Mouse (Mus musculus): ENCODE data around the gene Zfp61. TPM values are rescaled to one million over a fixed set of nuclear protein-coding genes. Genes with fewer than 3 reads are reported as not detected.
"Not testable (repeated sequence)": the region's sequence is repeated elsewhere in the genome, so short reads cannot be mapped to it uniquely, and the experiment has no call there.

Gene Zfp61
- polyA plus RNA-seq, 1 experiment = 4.1 TPM

DNA sequence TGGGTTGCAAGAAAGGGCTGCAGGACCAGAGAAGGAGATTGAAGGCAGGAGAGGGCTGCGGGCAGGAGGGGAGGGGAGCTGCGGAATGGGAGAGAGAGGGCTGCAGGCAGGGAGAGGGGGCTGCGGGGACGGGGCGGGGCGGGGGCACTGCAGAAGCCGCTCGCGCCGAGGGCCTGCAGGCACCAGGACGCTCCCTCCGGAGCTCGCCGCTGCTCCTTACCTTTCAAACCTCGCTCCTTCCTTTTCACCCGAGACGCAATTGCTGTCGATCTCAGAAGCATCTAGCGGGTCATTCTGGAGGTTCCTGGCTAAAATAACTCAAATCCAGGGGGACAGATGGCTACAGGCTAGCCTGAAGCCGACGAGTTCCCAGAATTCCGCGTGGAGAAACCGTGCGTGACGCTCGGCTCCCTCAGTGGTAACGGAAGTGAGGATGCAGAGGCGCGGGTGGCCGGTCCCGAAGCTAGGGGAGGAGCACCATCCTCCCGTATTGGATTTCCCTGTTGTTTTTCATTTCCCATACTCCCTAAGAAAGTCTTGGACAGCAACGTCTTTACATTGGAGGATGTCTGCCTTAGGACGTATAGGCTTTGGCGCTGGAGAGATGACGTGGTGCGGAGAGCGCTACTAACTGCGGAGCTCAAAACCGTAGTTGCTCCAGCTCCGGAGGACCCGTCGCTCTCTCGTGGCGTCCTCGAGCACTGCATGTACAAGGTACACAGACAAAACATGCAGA lies 1.9 kb downstream of the Zfp61 start:
- no peak for DNase-seq (ENCODE audit: low read depth, low spot score)
- WGBS = under 1% methylated on average over 45 of the region's 47 CpGs

DNA sequence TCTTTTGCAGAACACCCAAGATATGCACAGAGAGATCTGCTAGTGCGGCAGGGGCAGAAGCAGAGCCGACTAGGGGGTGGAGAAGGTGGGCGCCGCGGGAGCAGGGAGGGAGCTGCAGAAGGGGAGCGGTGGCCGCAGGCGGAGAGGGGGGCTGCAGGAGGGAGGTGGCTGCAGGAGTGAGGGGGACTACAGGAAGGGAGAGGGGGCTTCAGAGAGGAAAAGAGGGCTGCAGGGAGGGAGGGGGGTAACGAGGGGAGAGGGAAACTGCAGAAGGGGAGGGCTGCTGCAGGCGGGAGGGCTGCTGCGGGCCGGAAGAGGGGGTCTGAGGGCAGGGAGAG lies 2.4 kb downstream of the Zfp61 start:
- no peak for DNase-seq (ENCODE audit: low read depth, low spot score)
- WGBS = 7% methylated on average over 12 of the region's 12 CpGs

DNA sequence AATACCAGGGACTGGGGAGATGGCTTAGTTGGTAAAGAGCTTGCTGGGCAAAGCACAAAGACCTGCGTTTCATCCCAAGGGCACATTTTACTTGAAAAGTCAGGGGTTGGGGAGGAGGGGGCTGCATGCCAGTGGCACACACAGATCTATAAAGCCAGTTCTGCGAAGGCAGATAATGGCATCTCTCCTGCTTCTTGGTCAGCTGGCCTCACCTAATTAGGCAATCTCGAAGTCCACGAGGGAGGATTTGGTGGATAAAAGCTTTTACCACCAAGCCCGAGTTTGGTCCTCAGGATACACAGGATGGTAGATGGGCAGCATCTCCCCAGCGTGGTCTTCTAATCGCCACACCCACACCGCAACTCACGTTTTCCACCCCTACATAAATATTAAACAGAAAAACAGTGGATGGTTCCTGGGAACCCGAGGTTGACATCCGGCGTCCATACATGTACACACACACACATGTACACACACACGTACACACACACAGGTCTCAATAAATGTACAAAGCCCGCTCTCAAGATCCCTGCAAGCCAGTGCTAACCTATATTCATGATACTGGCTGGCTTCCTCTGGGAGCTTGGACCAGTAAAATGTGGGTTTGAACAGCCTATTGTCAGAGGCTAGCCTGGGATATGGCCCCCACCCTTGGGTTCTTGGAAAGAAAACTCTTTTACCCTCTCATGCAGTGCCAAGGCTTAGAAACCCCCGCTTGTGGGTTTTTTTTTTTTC lies 3.5 kb downstream of the Zfp61 start:
- 94% methylated on average over 15 of the region's 15 CpGs for WGBS
- DNase-seq (ENCODE audit: low read depth, low spot score) = no peak

DNA sequence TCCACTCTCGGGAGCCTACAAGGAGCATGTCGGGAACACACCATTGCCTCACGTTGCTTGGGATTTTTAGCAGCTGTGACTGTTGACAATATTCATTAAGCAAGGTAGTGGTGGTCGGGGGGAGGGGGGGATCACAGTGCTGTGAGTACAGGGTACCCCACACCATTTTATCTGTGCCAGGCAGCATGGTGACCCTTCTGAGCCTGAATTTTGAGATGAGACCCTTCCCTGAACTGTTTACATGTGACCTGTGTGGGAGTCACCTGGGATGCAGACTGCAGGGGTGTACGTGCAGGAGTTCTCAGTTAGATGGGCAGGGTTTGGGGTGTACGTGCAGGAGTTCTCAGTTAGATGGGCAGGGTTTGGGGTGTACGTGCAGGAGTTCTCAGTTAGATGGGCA lies 4.6 kb downstream of the Zfp61 start:
- WGBS = 98% methylated on average over 7 of the region's 7 CpGs

DNA sequence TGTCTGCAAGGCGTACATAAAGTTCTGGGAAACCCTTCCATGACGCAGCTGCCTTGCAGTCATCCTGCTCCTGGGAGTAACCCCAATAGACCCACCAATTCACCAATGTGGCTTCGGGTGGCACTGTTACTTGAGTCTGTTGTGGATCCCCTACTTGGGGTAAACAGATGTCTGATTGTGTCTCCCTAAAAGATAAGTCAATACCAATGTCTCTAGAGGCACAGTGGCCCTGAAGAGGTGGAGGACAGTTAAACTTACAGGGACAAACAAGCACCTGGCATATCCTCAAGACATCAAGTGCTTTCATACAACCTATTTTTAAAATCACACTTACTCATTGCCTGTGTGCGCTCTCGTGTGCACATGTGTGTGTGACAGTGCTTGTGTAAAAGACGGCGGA lies 5.7 kb downstream of the Zfp61 start:
- 98% methylated on average over 7 of the region's 7 CpGs for WGBS

More for the DNA sequence above, 4.6 kb downstream of the Zfp61 start:
- DNase-seq (ENCODE audit: low read depth, low spot score) = no peak

DNA sequence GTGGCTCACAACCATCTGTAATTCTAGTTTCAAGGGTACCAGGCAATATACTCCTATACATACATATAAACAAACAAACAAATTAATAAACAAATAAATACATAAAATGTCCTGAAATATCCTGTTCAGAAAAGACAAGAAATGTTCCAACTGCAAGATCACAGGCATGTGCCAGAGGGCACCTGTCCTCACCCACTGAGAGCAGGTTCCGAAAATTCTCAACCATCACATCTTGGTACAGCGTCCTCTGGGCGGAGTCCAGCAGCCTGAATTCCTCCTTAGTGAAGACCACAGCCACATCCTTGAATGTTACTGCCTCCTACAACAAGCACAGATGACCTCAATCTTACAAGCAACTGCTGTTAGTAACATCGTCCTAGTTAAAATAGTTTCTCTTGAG lies 6.3 kb downstream of the Zfp61 start:
- DNase-seq (ENCODE audit: low read depth, low spot score) = no peak
- 96% methylated on average over 4 of the region's 4 CpGs for WGBS

More for the DNA sequence above, 5.7 kb downstream of the Zfp61 start:
- DNase-seq (ENCODE audit: low read depth, low spot score) = no peak

DNA sequence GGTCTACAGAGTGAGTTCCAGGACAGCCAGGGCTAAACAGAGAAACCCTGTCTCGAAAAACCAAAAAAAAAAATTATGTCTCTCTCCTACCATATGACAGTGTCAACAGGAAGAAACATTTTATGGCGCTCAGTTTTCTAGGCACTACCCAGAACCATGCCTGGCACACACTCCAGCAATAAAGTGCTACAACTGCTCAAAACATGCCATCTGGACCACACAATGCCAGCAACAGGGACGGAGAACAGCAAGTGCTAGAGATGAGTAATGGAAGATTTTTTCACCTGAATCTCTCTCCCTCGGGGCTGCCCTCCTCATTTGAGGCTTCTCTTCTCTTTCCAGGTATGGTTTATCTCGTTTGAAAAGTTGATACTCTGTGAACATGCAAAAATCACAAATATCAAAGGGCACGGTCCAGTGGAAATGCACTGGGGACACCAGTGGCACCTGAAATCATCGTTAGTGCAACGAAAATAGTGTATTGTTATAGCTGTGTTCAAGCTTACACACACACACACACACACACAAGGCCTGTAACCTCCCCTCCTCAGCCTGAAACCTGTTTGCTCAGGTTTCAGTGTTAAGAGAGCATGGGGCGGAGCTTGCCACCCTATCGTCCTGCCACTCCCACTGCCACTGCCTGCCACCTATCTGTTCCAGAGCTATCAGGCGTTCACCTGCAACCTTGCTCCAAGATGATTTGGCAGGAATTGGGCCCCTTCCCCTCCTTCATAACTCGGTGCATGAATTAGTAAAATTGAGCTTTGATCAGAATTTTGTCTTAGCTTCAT lies 7.8 kb downstream of the Zfp61 start:
- no peak for DNase-seq (ENCODE audit: low read depth, low spot score)
- 68% methylated on average over 12 of the region's 12 CpGs for WGBS

DNA sequence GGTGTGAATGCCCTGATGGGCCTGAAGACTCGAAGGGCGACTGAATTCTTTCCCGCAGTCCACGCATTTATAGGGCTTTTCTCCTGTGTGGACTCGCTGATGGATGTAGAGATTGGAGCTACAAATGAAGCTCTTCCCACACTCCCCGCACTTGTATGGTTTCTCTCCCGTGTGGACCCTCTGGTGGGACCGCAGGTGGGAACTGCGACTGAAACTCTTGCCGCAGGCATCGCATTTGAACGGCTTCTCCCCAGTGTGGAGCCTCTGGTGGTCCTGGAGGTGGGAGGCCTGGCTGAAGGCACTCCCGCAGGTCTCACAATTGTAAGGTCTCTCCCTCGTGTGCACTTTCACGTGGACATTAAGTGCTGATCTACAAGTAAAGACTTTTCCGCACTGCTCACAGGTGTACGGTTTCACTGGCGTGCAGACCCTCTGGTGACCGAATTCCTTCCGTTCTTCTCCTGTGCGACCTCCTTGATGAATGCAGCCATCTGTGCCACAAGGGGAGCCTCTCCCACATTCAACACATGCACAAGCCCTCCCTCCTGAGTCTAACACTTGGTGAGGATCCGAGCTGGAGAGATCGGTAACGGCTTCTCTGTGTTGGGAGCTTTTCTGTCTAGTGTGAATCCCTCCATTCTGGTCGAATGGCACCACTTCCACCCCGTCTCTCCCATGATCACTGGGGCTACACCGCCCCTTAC lies 9.5 kb downstream of the Zfp61 start:
- DNase-seq (ENCODE audit: low read depth, low spot score) = no peak

DNA sequence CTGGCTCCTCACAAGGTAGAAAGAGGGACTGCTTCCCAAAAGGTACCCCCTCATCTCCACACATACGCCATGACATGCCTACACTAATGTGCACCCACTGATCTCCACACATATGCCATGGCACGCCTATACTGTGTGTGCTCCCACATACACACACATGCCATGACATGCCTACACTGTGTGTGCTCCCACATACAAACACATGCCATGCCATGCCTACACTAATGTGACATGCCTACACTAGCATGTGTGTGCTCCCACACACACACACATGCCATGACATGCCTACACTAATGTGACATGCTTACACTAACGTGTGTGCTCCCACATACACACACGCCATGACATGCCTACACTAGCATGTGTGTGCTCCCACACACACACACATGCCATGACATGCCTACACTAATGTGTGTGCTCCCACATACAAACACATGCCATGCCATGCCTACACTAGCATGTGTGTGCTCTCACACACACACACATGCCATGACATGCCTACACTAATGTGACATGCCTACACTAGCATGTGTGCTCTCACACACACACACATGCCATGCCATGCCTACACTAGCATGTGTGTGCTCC lies 10.8 kb downstream of the Zfp61 start:
- no peak for DNase-seq (ENCODE audit: low read depth, low spot score)
- WGBS = 95% methylated on average over 4 of the region's 4 CpGs

More for the DNA sequence above, 9.5 kb downstream of the Zfp61 start:
- 93% methylated on average over 27 of the region's 27 CpGs for WGBS

DNA sequence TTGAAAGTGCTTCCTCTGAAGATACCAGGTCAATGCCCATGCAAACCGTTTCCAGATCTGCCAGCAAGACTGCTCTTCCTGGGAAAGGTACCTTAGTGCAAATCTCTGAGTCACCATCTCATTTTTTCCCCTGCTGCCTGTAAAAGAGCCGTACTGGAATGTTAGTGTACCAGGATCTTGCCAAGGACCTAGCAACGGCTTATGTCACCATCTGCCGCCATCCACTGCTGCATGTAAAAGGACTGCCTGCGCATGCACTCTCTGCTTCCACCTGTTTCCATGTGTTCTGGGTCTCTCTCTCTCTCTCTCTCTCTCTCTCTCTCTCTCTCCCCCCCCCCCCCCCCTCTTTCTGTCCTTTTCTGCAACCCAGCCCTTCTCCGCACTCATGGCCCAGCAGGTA lies 12.5 kb downstream of the Zfp61 start:
- no peak for DNase-seq (ENCODE audit: low read depth, low spot score)
- WGBS = 90% methylated on average over 6 of the region's 6 CpGs

DNA sequence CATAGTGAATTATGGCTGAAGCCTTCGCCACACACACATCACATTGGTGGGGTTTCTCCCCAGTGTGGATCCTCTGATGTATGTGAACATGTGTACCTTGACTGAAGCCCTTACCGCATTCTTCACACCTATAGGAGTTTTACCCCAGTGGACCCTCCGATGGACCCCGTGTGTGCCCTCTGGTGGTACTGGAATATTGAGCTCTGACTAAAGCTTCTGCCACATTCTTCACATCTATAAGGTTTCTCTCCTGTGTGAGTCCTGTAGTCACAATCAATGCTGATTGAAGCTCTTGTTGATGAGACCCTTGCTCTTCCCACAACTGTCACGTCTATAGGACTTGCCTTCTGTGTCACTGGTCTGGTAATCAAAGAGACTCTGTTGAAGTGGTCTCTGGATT lies 13.4 kb downstream of the Zfp61 start:
- DNase-seq (ENCODE audit: low read depth, low spot score) = no peak
- WGBS = 89% methylated on average over 5 of the region's 5 CpGs

DNA sequence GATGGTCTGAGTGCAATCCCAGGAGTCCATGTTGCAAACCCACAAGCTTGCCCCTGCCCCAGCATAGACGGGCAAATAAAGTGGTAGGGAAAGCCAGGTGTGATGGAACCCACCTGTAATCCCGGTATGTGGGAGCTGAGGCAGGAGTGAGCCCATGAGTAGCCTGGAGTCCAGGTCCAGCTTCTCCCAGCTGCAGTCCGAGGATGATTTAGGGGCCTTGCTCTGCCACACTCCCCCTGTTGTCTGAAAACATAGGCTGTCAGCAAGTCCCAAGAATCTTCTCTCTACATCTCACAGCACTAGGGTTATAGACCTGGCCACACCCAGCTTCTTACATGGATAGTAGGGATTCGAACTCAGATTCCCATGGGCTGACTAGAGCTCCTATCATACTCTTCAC lies 14.1 kb downstream of the Zfp61 start:
- 79% methylated on average over 4 of the region's 4 CpGs for WGBS
- DNase-seq (ENCODE audit: low read depth, low spot score) = no peak

DNA sequence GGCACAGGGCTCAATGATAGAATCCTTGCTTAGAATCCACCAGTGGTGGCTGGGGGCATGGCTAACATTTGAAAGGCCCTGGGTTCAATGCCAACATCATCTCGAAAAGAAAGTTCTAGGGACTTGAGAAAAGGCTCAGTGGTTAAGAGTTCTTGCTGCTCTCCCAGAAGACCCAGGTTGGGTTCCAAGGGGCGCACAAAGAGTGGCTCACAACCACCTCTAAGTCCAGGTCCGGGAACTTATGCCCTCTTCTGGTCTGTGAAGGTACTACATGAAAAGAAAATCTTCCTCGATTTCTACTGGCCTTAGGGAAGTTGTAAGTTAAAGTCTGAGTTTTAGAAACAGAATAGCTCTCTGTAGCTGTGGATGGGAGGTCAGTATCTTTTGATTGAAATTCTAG lies 14.9 kb downstream of the Zfp61 start:
- DNase-seq (ENCODE audit: low read depth, low spot score) = no peak
- whole genome bisulfite sequencing = 50% methylated on average over 4 of the region's 4 CpGs

DNA sequence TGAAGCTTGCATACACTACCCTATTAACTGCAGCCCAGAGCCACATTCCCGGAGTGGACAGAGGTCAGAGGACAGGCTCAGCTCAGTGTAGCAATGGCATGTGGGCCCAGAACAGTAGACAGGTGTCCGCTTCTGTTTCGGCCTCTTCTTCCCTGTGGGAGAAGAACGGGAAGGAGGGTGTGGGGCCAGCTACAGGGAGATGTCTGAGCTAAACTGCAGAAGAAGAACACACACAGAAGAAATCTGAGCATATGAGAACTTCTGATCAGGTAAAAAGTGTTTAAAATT lies 20.2 kb downstream of the Zfp61 start:
- no peak for DNase-seq (ENCODE audit: low read depth, low spot score)
- 37% methylated on average over 4 of the region's 4 CpGs for WGBS

DNA sequence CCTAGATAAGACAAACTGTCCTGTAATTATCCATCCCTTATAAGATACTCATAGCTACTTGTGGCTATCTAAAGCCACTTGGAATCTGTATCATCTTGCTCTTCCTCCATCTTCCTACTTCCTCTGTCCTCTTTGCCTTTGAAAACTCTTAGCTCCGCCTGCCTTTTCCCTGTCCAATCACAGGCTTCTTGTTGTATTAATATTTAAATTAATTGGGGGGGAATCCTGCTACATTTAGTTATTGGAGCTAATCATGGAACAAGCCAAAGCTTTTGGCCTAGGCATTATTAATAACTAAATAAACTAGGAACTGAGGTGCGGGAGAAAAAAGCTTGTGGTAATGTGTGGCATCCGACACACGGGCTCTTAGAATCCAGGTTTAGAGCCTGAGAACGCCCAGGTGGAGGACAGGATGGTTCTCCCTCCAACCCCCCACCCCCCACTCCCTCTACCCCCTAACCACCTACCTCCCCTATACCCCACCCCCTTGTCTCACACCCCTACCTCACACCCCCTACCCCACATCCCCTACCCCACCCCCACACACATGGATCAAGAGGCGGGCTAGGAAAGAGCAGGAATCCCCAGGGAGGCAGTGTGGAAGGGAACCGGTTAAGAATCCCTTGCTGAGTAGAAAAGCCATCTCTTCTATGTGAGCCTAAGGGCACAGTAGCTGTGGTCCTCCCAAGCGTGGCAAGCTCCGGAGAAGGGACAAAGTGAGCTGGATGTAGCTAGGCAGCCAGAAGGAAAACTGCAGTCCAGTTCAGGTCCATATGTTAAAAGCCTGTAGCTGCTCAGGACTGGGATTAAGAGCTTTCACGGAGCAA lies 20.8 kb downstream of the Zfp61 start:
- no peak for DNase-seq (ENCODE audit: low read depth, low spot score)
- 57% methylated on average over 10 of the region's 10 CpGs for WGBS

DNA sequence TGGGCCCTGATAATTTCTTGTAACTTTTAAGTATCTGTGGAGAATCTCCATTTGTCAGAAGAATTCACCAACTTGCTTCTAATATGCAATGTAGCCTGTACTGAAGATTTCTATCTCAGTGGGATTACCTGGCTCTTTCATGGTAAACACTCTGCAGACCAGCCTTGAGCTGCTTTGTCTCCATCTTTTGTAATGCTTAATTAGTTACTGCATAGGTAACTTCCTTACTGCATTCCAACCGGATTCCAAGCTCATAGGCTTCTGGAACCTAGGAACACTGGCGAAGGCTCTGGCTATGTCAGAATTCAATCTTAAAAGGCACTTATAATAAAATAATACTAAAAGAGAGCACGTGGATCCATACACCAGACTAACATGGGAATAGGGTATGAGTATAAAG lies 22.3 kb downstream of the Zfp61 start:
- WGBS = 91% methylated on average over 3 of the region's 3 CpGs

DNA sequence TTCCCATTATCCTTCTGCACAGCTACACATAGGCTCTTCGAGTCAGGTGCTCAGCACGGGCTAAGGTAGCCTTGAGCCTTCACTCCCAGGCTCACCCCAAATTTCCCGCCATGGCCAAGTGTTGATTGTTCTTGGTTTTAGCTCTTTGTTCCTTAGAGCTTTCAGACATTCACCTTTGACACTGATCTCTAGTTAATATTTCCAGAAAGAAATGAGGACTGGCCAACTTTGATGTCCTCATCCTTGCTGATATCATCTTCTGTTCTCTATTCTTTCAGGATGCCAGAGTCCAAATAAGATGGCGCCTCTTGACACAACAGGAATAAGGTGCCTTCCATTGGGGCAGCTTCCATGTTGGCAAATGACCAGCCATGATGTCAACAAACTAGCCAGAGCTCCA lies 26.6 kb downstream of the Zfp61 start:
- no peak for DNase-seq (ENCODE audit: low read depth, low spot score)
- WGBS = 94% methylated on average over 4 of the region's 4 CpGs

More for the DNA sequence above, 22.3 kb downstream of the Zfp61 start:
- not testable (repeated sequence) for DNase-seq (ENCODE audit: low read depth, low spot score)

DNA sequence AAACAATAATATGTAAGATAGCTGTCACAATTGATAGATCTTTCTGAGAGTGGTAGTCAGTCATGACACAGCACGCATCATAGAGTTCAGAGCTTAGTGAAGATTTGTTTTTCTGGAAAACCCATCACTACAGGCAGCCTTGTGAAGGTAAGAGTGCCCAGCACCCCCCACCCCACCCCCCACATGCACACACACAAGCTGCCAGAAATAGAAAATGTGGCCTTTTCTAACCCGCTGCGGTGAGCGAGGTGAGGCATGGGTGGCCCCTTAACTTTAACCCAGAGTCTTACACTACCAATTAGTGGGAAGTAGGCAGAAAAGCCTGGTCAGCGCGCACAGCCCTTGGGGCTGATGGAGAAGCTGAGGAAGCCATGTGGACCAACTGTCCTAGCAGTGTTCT lies 29.8 kb downstream of the Zfp61 start:
- DNase-seq (ENCODE audit: low read depth, low spot score) = no peak

DNA sequence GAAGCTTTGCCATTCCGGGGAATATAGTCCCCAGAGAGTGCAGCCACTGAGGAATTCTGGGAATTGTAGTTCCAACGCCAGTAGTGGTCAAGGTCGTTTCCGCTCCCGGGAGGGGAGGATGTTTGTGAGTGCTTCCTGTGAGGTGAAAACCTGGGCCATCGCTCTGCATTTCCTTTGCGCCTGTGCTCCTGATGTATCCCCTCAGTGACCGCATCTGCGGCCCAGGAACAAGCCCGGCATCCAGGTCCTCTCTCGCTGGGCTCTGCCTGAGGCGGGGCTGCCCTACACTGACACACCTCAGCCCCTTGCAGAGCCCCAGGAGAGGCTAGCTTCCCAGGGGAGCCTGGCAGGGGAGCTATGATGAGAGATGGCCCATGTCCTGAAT lies 30.8 kb downstream of the Zfp61 start, which contains the start of gene Zfp93:
Zfp93 (plus strand) TSS at position 133 of the 385 bp plus-strand sequence.
- DNase-seq (ENCODE audit: low read depth, low spot score) = peak; percentile 78
- under 1% methylated on average over 12 of the region's 12 CpGs for WGBS

More for the DNA sequence above, 29.8 kb downstream of the Zfp61 start:
- WGBS = 98% methylated on average over 6 of the region's 6 CpGs
